Mouse (Mus musculus) left cerebral cortex, adult 6 months (tissue): ENCODE results near the gene Cadm4. TPM values are rescaled to one million over a fixed set of nuclear protein-coding genes. Genes with fewer than 3 reads are reported as not detected.

Source experiments
- long read RNA-seq, 2 experiments: library from polyadenylated mRNA; unstranded; transcript quantifications; one replicate each; pipeline ENCODE4 v2.0.0; 2019 to 2020
- polyA plus RNA-seq: library from polyadenylated mRNA; unstranded; fragments of <200 nt; fragmentation: Nextera tagmentation; gene quantifications from 2 replicates; pipeline ENCODE4 v1.2.3, GENCODE M21; 2021

Cadm4 gene
- 6.4 and 35.9 TPM in 2 replicates for polyA plus RNA-seq
- long read RNA-seq, experiment 1, transcript Cadm4-201 (9 exons, 2,161 nt) = major isoform, 7 of 14 reads
- long read RNA-seq, experiment 1, partial matches to known transcripts = 6 of 14 reads
- long read RNA-seq, experiment 1, other reads (novel, unspliced or antisense) = 1 of 14 reads
- long read RNA-seq, experiment 2, partial matches to known transcripts = 7 of 14 reads
- long read RNA-seq, experiment 2, other reads (novel, unspliced or antisense) = 5 of 14 reads

GRCm38 (mm10) chr7:24481474-24482207 lies at the start of gene Cadm4:
Gene Cadm4, plus strand, starts transcription at chr7:24482023.

GRCm38 (mm10) chr7:24451855-24452311 lies 29.9 kb upstream of the Cadm4 start, which contains the start of gene Irgc1:
Gene Irgc1, minus strand, starts transcription at chr7:24452297.

GRCm38 (mm10) chr7:24462388-24463319 lies 19.2 kb upstream of the Cadm4 start, which contains the start of gene Plaur:
Gene Plaur, plus strand, starts transcription at chr7:24462484.

GRCm38 (mm10) chr7:24506838-24507725 lies 25.3 kb downstream of the Cadm4 start, which contains the start of gene Zfp428:
Gene Zfp428, plus strand, starts transcription at chr7:24507006.

GRCm38 (mm10) chr7:24512355-24512754 lies 30.5 kb downstream of the Cadm4 start, which contains the start of gene AC161166.1:
Gene AC161166.1, minus strand, starts transcription at chr7:24512455.

GRCm38 (mm10) chr7:24530062-24530931 lies 48.5 kb downstream of the Cadm4 start, which contains the start of gene Irgq:
Gene Irgq, plus strand, starts transcription at chr7:24530689.

GRCm38 (mm10) chr7:24546068-24546614 lies 64.3 kb downstream of the Cadm4 start, which contains the start of the genes Pinlyp and Xrcc1:
Gene Pinlyp, minus strand, starts transcription at chr7:24546118.
Gene Xrcc1, plus strand, starts transcription at chr7:24546289.

Other genes starting within 250 kb of the Cadm4 start
- gene Zfp109, start 244.5 kb upstream of the Cadm4 start, polyA plus RNA-seq = 4.4 and 4.6 TPM in 2 replicates
- 2.8 and 3.1 TPM in 2 replicates for gene Zfp108, start 227.2 kb upstream of the Cadm4 start, polyA plus RNA-seq
- 6.1 and 7.0 TPM in 2 replicates for gene Zfp93, start 211.6 kb upstream of the Cadm4 start, polyA plus RNA-seq
- 10.9 and 15.1 TPM in 2 replicates for gene Zfp61, start 180.8 kb upstream of the Cadm4 start, polyA plus RNA-seq
- gene Zfp94, start 165.4 kb upstream of the Cadm4 start, polyA plus RNA-seq = 14.5 and 15.2 TPM in 2 replicates
- gene Tescl, start 148.1 kb upstream of the Cadm4 start, polyA plus RNA-seq = not detected in 2 replicates
- gene Lypd5, start 132.8 kb upstream of the Cadm4 start, polyA plus RNA-seq = not detected in 2 replicates
- gene Kcnn4, start 111.8 kb upstream of the Cadm4 start, polyA plus RNA-seq = 0.45 and 0.63 TPM in 2 replicates
- 15.3 and 22.7 TPM in 2 replicates for gene Smg9, start 82.4 kb upstream of the Cadm4 start, polyA plus RNA-seq
- gene Irgc1, start 29.7 kb upstream of the Cadm4 start, polyA plus RNA-seq = 0.33 and 0.49 TPM in 2 replicates
- gene Plaur, start 19.5 kb upstream of the Cadm4 start, polyA plus RNA-seq = 3.0 and 3.1 TPM in 2 replicates
- gene Zfp428, start 25.0 kb downstream of the Cadm4 start, polyA plus RNA-seq = 108 and 111 TPM in 2 replicates
- not detected in 2 replicates for gene AC161166.1, start 30.4 kb downstream of the Cadm4 start, polyA plus RNA-seq
- gene Irgq, start 48.7 kb downstream of the Cadm4 start, polyA plus RNA-seq = 11.2 and 13.6 TPM in 2 replicates
- gene Pinlyp, start 64.1 kb downstream of the Cadm4 start, polyA plus RNA-seq = not detected in 2 replicates
- 24.9 and 25.5 TPM in 2 replicates for gene Xrcc1, start 64.3 kb downstream of the Cadm4 start, polyA plus RNA-seq
- 30.8 and 34.3 TPM in 2 replicates for gene Ethe1, start 105.5 kb downstream of the Cadm4 start, polyA plus RNA-seq
- 8.4 and 13.6 TPM in 2 replicates for gene Zfp575, start 105.6 kb downstream of the Cadm4 start, polyA plus RNA-seq
- not detected in 2 replicates for gene Phldb3, start 128.7 kb downstream of the Cadm4 start, polyA plus RNA-seq
- gene Lypd3, start 154.5 kb downstream of the Cadm4 start, polyA plus RNA-seq = not detected in 2 replicates
- not detected in 2 replicates for gene Tex101, start 194.7 kb downstream of the Cadm4 start, polyA plus RNA-seq
- gene BC049730, start 227.2 kb downstream of the Cadm4 start, polyA plus RNA-seq = not detected in 2 replicates
- gene Gm4763, start 244.9 kb downstream of the Cadm4 start, polyA plus RNA-seq = not detected in 2 replicates